In the genomic region with DNA sequence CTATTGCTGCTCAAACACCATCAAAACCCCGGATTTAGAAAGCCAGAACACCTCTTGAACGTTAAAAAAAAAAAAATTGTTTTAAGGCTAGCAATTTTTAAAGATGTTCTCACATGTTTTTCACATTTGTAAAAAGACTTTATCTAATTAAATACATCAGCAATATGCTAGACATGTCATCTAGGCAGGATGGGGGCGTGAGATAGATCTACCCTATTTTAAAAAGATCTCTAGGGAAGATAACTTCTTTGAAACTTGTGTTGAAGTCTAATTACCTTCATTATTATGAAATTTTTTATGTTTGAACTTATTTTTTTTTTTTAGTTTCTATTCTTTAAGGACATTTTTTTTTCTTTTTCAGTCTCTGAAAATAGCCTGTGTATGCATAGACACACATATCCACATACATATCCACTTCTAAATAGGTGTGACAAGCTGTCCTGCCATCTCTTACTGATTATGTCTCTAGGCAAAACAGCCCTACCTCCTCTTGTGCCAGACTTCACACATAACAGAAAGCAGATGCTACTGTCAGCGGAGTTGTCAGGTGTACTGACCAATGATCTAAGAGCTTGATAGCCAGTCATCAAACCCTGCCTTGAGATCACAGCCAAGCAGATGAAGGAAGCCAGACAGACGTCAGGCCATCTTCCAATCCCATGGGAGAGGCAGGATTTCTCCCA, we compare ENCODE assay signal across 29 mouse cellular contexts.
DNase-seq lines count a peak whose midpoint lies in the region; ATAC-seq and TF ChIP-seq lines count a peak whose summit lies in the region.
"Had no signal": no experiment of that assay in that cellular context is flagged by ENCODE, and none has a peak within 500 bp of the region (broad histone marks: within the 10 kb centered on the region; RNA-seq: fewer than 3 reads in every experiment).

No protein-coding gene starts in this region.

- no peak for TF ChIP-seq POLR2A in brain, embryonic 14.5 days (IDR thresholded peaks at IDR 0.05; ENCODE audit: borderline replicate concordance, extremely low read depth, insufficient read depth, insufficient read length, poor library complexity, severe bottlenecking)

- 84% methylated on average over 5 of the region's 5 CpGs for WGBS in stomach, embryonic 15.5 days
- 88% methylated on average over 5 of the region's 5 CpGs for WGBS in kidney, embryonic 14.5 days

- peak overlapping the region; percentile 8; the same call in 1 of the 2 replicates for H3K27ac ChIP-seq in layer of hippocampus, adult 2 months
- H3K27ac ChIP-seq in stomach, embryonic 15.5 days = peak overlapping the region; percentile 69
- H3K27ac ChIP-seq in kidney, embryonic 14.5 days (ENCODE audit: low read depth, low read length) = no peak overlapping the region
- H3K27ac ChIP-seq: embryonic facial prominence, embryonic 10.5 days; embryonic facial prominence, embryonic 15.5 days; forebrain, embryonic 12.5 days; hindbrain, embryonic 10.5 days; limb, embryonic 12.5 days; liver, embryonic 15.5 days; midbrain, embryonic 12.5 days; neural tube, embryonic 12.5 days had no signal

- ATAC-seq in CD4-positive, CD25-positive, alpha-beta regulatory T cell, adult 4 months = peak; percentile 80
- ATAC-seq in stomach, embryonic 15.5 days (ENCODE audit: insufficient read depth, low FRiP score, low read depth) = no peak
- ATAC-seq in kidney, embryonic 14.5 days (ENCODE audit: low FRiP score, low TSS enrichment) = no peak
- ATAC-seq: forebrain, postnatal 0 days; hindbrain, embryonic 16.5 days had no signal

- no peaks in the 10 kb centered on the region for H3K4me1 ChIP-seq in stomach, embryonic 15.5 days
- no peaks in the 10 kb centered on the region for H3K4me1 ChIP-seq in kidney, embryonic 14.5 days (ENCODE audit: control insufficient read depth, insufficient read depth, low read length)
- H3K4me1 ChIP-seq: embryonic facial prominence, embryonic 10.5 days; embryonic facial prominence, embryonic 15.5 days; limb, embryonic 12.5 days; liver, embryonic 15.5 days; neural tube, embryonic 12.5 days had no signal

- no peak for DNase-seq in layer of hippocampus, adult 2 months (ENCODE audit: low spot score in 2 of 2)
- no peak for DNase-seq in layer of hippocampus, adult 9-10 months (ENCODE audit: low spot score)
- DNase-seq in brain, embryonic 14.5 days (ENCODE audit: low read depth) = peak; percentile 39
- DNase-seq in frontal cortex, adult 2 months (ENCODE audit: extremely low spot score in 1 of 2, low spot score in 1 of 2) = no peak
- DNase-seq: adrenal gland, adult 8-10 months; cerebellum, adult 11-12 months; cerebellum, adult 9-11 months; forebrain, postnatal 0 days; gastrocnemius, postnatal 14 days; heart, postnatal 14 days; kidney, adult 11 months; kidney, postnatal 36 days; layer of hippocampus, adult 9-11 months; lung, embryonic 14.5 days; lung, postnatal 36 days; thymus, postnatal 4 days had no signal

- H3K9ac ChIP-seq in stomach, embryonic 15.5 days = no peak overlapping the region
- no peak overlapping the region for H3K9ac ChIP-seq in kidney, embryonic 14.5 days (ENCODE audit: low read depth, low read length)
- H3K9ac ChIP-seq: embryonic facial prominence, embryonic 15.5 days; forebrain, embryonic 12.5 days; forebrain, postnatal 0 days; limb, embryonic 12.5 days; liver, embryonic 15.5 days; lung, embryonic 14.5 days; midbrain, embryonic 12.5 days; neural tube, embryonic 12.5 days had no signal

- H3K9me3 ChIP-seq in stomach, embryonic 15.5 days = no peaks in the 10 kb centered on the region
- peaks cover 5% of the 10 kb centered on the region; the same call in 1 of the 2 replicates for H3K9me3 ChIP-seq in kidney, embryonic 14.5 days (ENCODE audit: control insufficient read depth, low read length)
- H3K9me3 ChIP-seq: embryonic facial prominence, embryonic 15.5 days; liver, embryonic 15.5 days had no signal

- no peak overlapping the region for H3K4me2 ChIP-seq in stomach, embryonic 15.5 days
- H3K4me2 ChIP-seq in kidney, embryonic 14.5 days (replicated peaks; ENCODE audit: low read depth, low read length) = no peak overlapping the region
- H3K4me2 ChIP-seq: embryonic facial prominence, embryonic 15.5 days; forebrain, embryonic 12.5 days; limb, embryonic 12.5 days; liver, embryonic 15.5 days; lung, embryonic 14.5 days; midbrain, embryonic 12.5 days; neural tube, embryonic 12.5 days had no signal

- H3K36me3 ChIP-seq in stomach, embryonic 15.5 days = peaks cover 6% of the 10 kb centered on the region; the same call in 1 of the 2 replicates
- peaks cover 10% of the 10 kb centered on the region; the same call in 1 of the 2 replicates for H3K36me3 ChIP-seq in kidney, embryonic 14.5 days (ENCODE audit: control insufficient read depth, insufficient read depth, low read length)

- H3K27me3 ChIP-seq in stomach, embryonic 15.5 days (replicated peaks) = no peaks in the 10 kb centered on the region
- no peaks in the 10 kb centered on the region for H3K27me3 ChIP-seq in kidney, embryonic 14.5 days (ENCODE audit: control insufficient read depth, insufficient read depth, low read length)
- H3K27me3 ChIP-seq: embryonic facial prominence, embryonic 15.5 days; forebrain, embryonic 12.5 days; limb, embryonic 12.5 days; liver, embryonic 15.5 days; neural tube, embryonic 12.5 days had no signal

- no peak for TF ChIP-seq CTCF in layer of hippocampus, adult 2 months (conservative IDR thresholded peaks at IDR 0.05)
- TF ChIP-seq CTCF in brain, embryonic 14.5 days (IDR thresholded peaks at IDR 0.05; ENCODE audit: borderline replicate concordance, extremely low read depth, insufficient read depth, insufficient read length) = no peak

- no peak overlapping the region for H3K4me3 ChIP-seq in layer of hippocampus, adult 2 months
- H3K4me3 ChIP-seq in stomach, embryonic 15.5 days (replicated peaks) = no peak overlapping the region
- H3K4me3 ChIP-seq in kidney, embryonic 14.5 days (ENCODE audit: low read length) = no peak overlapping the region
- H3K4me3 ChIP-seq: embryonic facial prominence, embryonic 10.5 days; embryonic facial prominence, embryonic 15.5 days; forebrain, embryonic 12.5 days; hindbrain, embryonic 10.5 days; limb, embryonic 12.5 days; liver, embryonic 15.5 days; midbrain, embryonic 12.5 days; myocyte; neural tube, embryonic 12.5 days had no signal
